Mouse (Mus musculus) stomach, postnatal 0 days (tissue): ENCODE results near the gene Chm. TPM values are rescaled to one million over a fixed set of nuclear protein-coding genes. Genes with fewer than 3 reads are reported as not detected.
"Not testable (repeated sequence)": the region's sequence is repeated elsewhere in the genome, so short reads cannot be mapped to it uniquely, and the experiment has no call there.

Experiments
- ATAC-seq: fragments of 200-750 bp; cut with Nextera tagmentation; 2 replicates; pipeline ENCODE4 v1.8.0; 2017; ENCODE audit not compliant: low FRiP score, low TSS enrichment
- DNase-seq: peaks from one replicate; pipeline ENCODE4 v3.0.0-alpha.2; 2016; ENCODE audit warnings: low spot score
- H3K27ac ChIP-seq: fragments of 300-500 bp; sonication (generic); replicated peaks from 2 replicates; pipeline ENCODE4 v1.5.1; 2014; ENCODE audit warnings: mild to moderate bottlenecking, control low read depth
- H3K27me3 ChIP-seq: fragments of 300-500 bp; sonication (generic); 2 replicates; pipeline ENCODE4 v1.6.1; 2014; ENCODE audit warnings: low read length; ENCODE audit not compliant: control insufficient read depth, insufficient read depth
- H3K36me3 ChIP-seq: fragments of 300-500 bp; sonication (generic); 2 replicates; pipeline ENCODE4 v1.6.1; 2014; ENCODE audit warnings: low read length, mixed read lengths; ENCODE audit not compliant: control insufficient read depth, insufficient read depth
- H3K4me1 ChIP-seq: fragments of 300-500 bp; sonication (generic); replicated peaks from 2 replicates; pipeline ENCODE4 v1.6.1; 2014; ENCODE audit warnings: antibody characterized with exemption; ENCODE audit not compliant: control insufficient read depth, insufficient read depth
- H3K4me2 ChIP-seq: fragments of 300-500 bp; sonication (generic); replicated peaks from 2 replicates; pipeline ENCODE4 v1.6.1; 2014; ENCODE audit warnings: low read depth, mild to moderate bottlenecking, control low read depth, moderate library complexity
- H3K4me3 ChIP-seq: fragments of 300-500 bp; sonication (generic); 2 replicates; pipeline ENCODE4 v1.5.1; 2014; ENCODE audit warnings: low read depth, low read length, control low read depth
- H3K9ac ChIP-seq: fragments of 300-500 bp; sonication (generic); 2 replicates; pipeline ENCODE4 v1.6.1; 2014; ENCODE audit warnings: mild to moderate bottlenecking, low read length, control low read depth, mixed read lengths
- H3K9me3 ChIP-seq: fragments of 300-500 bp; sonication (generic); 2 replicates; pipeline ENCODE4 v1.6.1; 2016; ENCODE audit warnings: low read length; ENCODE audit not compliant: control insufficient read depth
- CTCF ChIP-seq: IDR thresholded peaks from 2 replicates; pipeline ENCODE4 v1.5.1; 2016; ENCODE audit warnings: antibody characterized with exemption, low read depth, mild to moderate bottlenecking, moderate library complexity
- EP300 ChIP-seq: optimal IDR thresholded peaks from 2 replicates; pipeline ENCODE3; 2016; ENCODE audit warnings: antibody characterized with exemption
- WGBS: fragments of 180-500 bp; shearing (Covaris S2); extraction: QIAGEN DNeasy Blood & Tissue Kit; methylation state at CpG from one replicate; pipeline ENCODE4 v1.1.7; 2014; 5-methylcytosine and 5-hydroxymethylcytosine counted together
- polyA plus RNA-seq: library from polyadenylated mRNA; unstranded; fragments of >200 nt; fragmentation: Nextera tagmentation; extraction: Ambion mirVana; gene quantifications from 2 replicates; pipeline ENCODE4 v1.2.1, GENCODE M21; 2015

The Chm gene
- 6.1 and 6.2 TPM in 2 replicates for polyA plus RNA-seq

- Histone ChIP-seq H3K27me3 (no peaks in the 10 kb centered on the region), H3K27ac (peak within 1 kb of the TSS; percentile 65), H3K4me1 (no peaks in the 10 kb centered on the region), H3K9me3 (no peaks in the 10 kb centered on the region), H3K4me3 (peak within 1 kb of the TSS; percentile 58), H3K4me2 (peak within 1 kb of the TSS; percentile 45), H3K9ac (peak within 1 kb of the TSS; percentile 67), H3K36me3 (no peaks in the 10 kb centered on the region)
- 10% methylated on average over 21 of the region's 21 CpGs for WGBS
- DNase-seq (peak; percentile 38), ATAC-seq (peak; percentile 91)
- no peak for TF ChIP-seq EP300
- no peak for TF ChIP-seq CTCF
Measured at GRCm38 (mm10) chrX:113185230-113185985, at the start of gene Chm. Chm (minus strand) TSS chrX:113185517.

GRCm38 (mm10) chrX:113193901-113194300, 8.6 kb upstream of the Chm start:
- H3K27me3 ChIP-seq: no peaks in the 10 kb centered on the region
- H3K4me2 ChIP-seq: no peak overlapping the region
- no peaks in the 10 kb centered on the region for H3K9me3 ChIP-seq
- DNase-seq (no peak), ATAC-seq (no peak)
- no peaks in the 10 kb centered on the region for H3K36me3 ChIP-seq
- H3K4me3 ChIP-seq: no peak overlapping the region
- H3K27ac ChIP-seq: no peak overlapping the region
- no peak overlapping the region for H3K9ac ChIP-seq
- TF ChIP-seq CTCF (no peak), EP300 (no peak)
- no peaks in the 10 kb centered on the region for H3K4me1 ChIP-seq
- 28% methylated on average over 2 of the region's 2 CpGs for WGBS

GRCm38 (mm10) chrX:113184569-113185229, 618 bp downstream of the Chm start:
- Histone ChIP-seq H3K9me3 (no peaks in the 10 kb centered on the region), H3K4me1 (no peaks in the 10 kb centered on the region), H3K9ac (peak overlapping the region; percentile 67), H3K27ac (peak overlapping the region; percentile 65), H3K27me3 (no peaks in the 10 kb centered on the region), H3K36me3 (no peaks in the 10 kb centered on the region), H3K4me3 (peak overlapping the region; percentile 58), H3K4me2 (peak overlapping the region; percentile 45)
- ATAC-seq (no peak), DNase-seq (no peak)
- TF ChIP-seq CTCF: no peak
- TF ChIP-seq EP300: no peak
- 14% methylated on average over 17 of the region's 17 CpGs for WGBS

- not testable (repeated sequence) for ATAC-seq, DNase-seq
- WGBS: 92% methylated on average over 4 of the region's 4 CpGs
Measured at GRCm38 (mm10) chrX:113180856-113181255, 4.5 kb downstream of the Chm start.

DNA sequence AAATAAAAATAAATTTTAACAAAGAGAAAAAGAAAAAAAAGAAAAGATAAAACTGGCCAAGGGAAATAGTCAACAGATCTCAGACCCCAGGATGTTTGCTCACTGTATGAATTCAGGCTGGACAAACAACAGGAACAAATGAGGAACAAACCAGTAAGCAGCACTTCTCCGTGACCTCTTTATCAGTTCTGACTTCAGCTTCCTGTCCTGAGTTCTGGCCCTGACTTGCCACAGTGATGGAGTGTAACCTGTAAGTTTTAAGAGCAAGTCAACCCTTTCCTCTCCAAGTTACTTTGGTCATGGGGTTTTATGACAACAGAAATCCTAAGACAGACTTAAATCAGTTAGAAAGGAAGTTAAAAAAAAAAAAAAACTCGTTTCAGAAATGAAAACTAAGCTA, 12.6 kb downstream of the Chm start:
- H3K27ac ChIP-seq: no peak overlapping the region
- no peaks in the 10 kb centered on the region for H3K27me3 ChIP-seq
- H3K4me3 ChIP-seq: no peak overlapping the region
- no peaks in the 10 kb centered on the region for H3K36me3 ChIP-seq
- DNase-seq (no peak), ATAC-seq (no peak)
- no peak overlapping the region for H3K4me2 ChIP-seq
- no peak overlapping the region for H3K9ac ChIP-seq
- H3K4me1 ChIP-seq: no peaks in the 10 kb centered on the region
- H3K9me3 ChIP-seq: no peaks in the 10 kb centered on the region
- WGBS: 50% methylated on average over 2 of the region's 2 CpGs
- TF ChIP-seq CTCF (no peak), EP300 (no peak)

More at GRCm38 (mm10) chrX:113180856-113181255, 4.5 kb downstream of the Chm start:
- not testable (repeated sequence) for H3K36me3 ChIP-seq, H3K27me3 ChIP-seq, H3K9me3 ChIP-seq, H3K4me2 ChIP-seq, H3K4me1 ChIP-seq, H3K27ac ChIP-seq, H3K9ac ChIP-seq, H3K4me3 ChIP-seq

DNA sequence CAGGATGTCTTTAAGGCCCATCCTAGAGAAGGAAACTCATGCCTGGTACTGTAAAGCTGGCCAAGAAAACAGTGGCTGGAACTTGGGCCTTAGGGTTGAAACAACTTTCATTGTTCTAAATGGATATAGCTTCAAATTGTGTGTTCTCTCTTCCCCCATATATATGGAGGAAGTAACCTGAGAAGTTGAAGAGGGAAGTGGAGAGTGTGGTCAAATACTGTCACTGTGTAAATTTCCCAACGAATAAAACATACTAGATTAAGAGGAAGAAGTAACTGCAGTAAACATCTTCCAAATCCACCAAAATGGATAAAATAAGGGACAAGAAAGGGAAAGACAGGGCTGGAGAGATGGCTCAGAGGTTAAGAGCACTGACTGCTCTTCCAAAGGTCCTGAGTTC, 13.0 kb downstream of the Chm start:
- TF ChIP-seq EP300: no peak
- no peak for TF ChIP-seq CTCF
- Histone ChIP-seq H3K4me2 (no peak overlapping the region), H3K36me3 (no peaks in the 10 kb centered on the region), H3K9me3 (no peaks in the 10 kb centered on the region), H3K4me1 (no peaks in the 10 kb centered on the region), H3K9ac (no peak overlapping the region), H3K4me3 (no peak overlapping the region), H3K27ac (no peak overlapping the region), H3K27me3 (no peaks in the 10 kb centered on the region)
- no peak for ATAC-seq
- no peak for DNase-seq
- 65% methylated on average over 1 of the region's 1 CpGs for WGBS
